Mouse (Mus musculus): ENCODE measurements around the gene Sh3glb1. TPM values are rescaled to one million over a fixed set of nuclear protein-coding genes. Genes with fewer than 3 reads are reported as not detected.

Sh3glb1 gene
- polyA plus RNA-seq, 1 experiment from 2014 or later, result 117 TPM

DNA sequence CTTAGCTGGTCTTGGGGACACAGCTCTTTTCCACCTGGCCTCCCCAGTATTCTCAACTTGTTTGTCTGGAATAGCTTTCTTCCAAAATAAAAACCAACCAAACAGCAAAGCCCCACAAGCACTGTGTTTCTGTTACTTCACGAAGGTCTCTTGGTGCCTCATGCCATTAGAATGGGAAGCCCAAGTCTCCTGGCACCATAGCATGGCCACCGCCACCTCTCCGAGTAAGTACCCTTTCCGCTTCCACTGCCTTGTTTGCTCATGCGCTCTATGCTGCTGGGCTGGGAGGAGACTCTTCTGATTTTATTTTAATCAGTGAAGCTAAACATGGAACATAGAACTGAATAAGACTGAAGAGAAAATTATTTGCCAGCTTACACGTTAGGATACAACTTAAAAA is 2.3 kb downstream of the Sh3glb1 start:
- Histone ChIP-seq H3K27me3 (ENCODE audit: control insufficient read depth, insufficient read depth, low read depth, low read length) (no peaks in the 10 kb centered on the region), H3K4me1 (ENCODE audit: control insufficient read depth, insufficient read depth, low read length) (peaks cover 36% of the 10 kb centered on the region), H3K4me3 (ENCODE audit: low read depth, low read length) (no peak overlapping the region; the same call in 1 of the 2 replicates), H3K9me3 (replicated peaks; ENCODE audit: control insufficient read depth, low read length, poor library complexity, severe bottlenecking) (no peaks in the 10 kb centered on the region), H3K27ac (ENCODE audit: low read length) (no peak overlapping the region), H3K36me3 (ENCODE audit: control insufficient read depth, insufficient read depth, low read length) (no peaks in the 10 kb centered on the region), H3K4me2 (ENCODE audit: low read length) (peak overlapping the region; percentile 30), H3K9ac (ENCODE audit: low read depth, low read length) (0 out of 2 replicates have a peak overlapping the region, but pooled peaks have one; percentile 31)
- ATAC-seq, result no peak
- 82% methylated on average over 6 of the region's 6 CpGs for WGBS

DNA sequence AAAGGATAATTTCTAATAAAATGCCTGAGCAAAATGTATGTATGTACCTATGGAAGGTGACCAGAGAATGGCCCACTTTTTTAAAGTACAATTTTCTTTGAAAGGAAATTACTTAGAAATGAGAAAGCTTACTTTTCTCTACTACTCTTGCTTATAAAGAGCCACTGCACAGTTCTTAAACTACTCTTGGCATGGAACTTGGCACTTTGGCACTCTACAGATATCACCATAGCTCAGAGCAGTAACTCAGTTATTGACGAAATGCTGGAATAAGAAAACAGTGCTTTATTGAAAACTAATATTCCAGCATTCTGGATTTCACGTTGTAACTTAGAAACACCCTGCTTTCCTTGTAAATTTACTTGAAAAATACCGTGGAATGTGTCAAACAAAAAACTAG is 3.0 kb downstream of the Sh3glb1 start:
- ATAC-seq, result no peak
- WGBS, result 94% methylated on average over 3 of the region's 3 CpGs
- Histone ChIP-seq H3K4me2 (ENCODE audit: low read length) (no peak overlapping the region), H3K4me3 (ENCODE audit: low read depth, low read length) (no peak overlapping the region), H3K27ac (ENCODE audit: low read length) (no peak overlapping the region), H3K27me3 (ENCODE audit: control insufficient read depth, insufficient read depth, low read depth, low read length) (no peaks in the 10 kb centered on the region), H3K9ac (ENCODE audit: low read depth, low read length) (no peak overlapping the region), H3K4me1 (ENCODE audit: control insufficient read depth, insufficient read depth, low read length) (peaks cover 36% of the 10 kb centered on the region), H3K36me3 (ENCODE audit: control insufficient read depth, insufficient read depth, low read length) (no peaks in the 10 kb centered on the region; the same call in 1 of the 2 replicates), H3K9me3 (replicated peaks; ENCODE audit: control insufficient read depth, low read length, poor library complexity, severe bottlenecking) (no peaks in the 10 kb centered on the region)

DNA sequence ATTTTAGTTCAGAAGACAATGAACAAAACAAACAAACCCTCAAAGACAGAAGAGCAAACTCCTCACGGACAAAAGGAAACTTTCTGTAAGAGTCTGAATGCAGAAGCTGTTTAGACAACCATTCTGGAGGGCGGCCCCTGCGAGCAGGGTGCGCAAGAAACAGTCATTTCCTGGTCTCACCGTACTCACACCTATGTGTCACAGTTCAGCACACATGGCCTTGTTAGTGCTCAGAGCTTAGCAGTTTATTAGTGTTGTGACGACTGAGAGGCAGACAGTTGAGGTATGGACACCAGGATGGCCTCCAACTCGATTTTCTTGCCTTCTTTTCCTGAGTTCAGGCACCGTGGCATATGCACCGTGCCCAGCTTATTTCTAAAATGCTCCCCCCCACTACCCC is 4.2 kb downstream of the Sh3glb1 start:
- peaks cover 5% of the 10 kb centered on the region for H3K36me3 ChIP-seq (ENCODE audit: control insufficient read depth, insufficient read depth, low read length)
- 69% methylated on average over 9 of the region's 9 CpGs for WGBS
- no peaks in the 10 kb centered on the region for H3K27me3 ChIP-seq (ENCODE audit: control insufficient read depth, insufficient read depth, low read depth, low read length)
- ATAC-seq, result no peak
- no peaks in the 10 kb centered on the region for H3K9me3 ChIP-seq (replicated peaks; ENCODE audit: control insufficient read depth, low read length, poor library complexity, severe bottlenecking)
- H3K4me2 ChIP-seq (ENCODE audit: low read length), result no peak overlapping the region
- H3K4me3 ChIP-seq (ENCODE audit: low read depth, low read length), result no peak overlapping the region
- H3K9ac ChIP-seq (ENCODE audit: low read depth, low read length), result no peak overlapping the region
- H3K27ac ChIP-seq (ENCODE audit: low read length), result no peak overlapping the region
- peaks cover 32% of the 10 kb centered on the region for H3K4me1 ChIP-seq (ENCODE audit: control insufficient read depth, insufficient read depth, low read length)

DNA sequence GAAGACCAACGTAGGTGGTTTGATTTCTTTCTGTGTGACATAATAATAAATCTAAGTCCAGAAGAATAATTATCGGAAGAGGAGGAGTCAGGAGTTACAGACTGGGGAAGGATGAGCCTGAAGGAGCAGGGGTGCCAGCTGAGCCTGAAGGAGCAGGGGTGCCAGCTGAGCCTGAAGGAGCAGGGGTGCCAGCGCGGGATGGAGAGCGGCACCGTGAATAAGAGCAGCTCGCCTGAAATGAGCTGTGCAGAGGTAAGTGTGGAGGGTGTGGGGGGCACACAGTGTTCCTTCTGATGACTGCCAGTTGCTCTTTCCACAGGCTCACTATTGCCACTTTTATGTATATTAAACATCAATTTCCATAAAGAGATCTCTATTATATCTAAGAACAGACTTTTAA is 5.1 kb downstream of the Sh3glb1 start:
- Histone ChIP-seq H3K4me2 (ENCODE audit: low read length) (no peak overlapping the region), H3K27me3 (ENCODE audit: control insufficient read depth, insufficient read depth, low read depth, low read length) (no peaks in the 10 kb centered on the region), H3K9me3 (replicated peaks; ENCODE audit: control insufficient read depth, low read length, poor library complexity, severe bottlenecking) (no peaks in the 10 kb centered on the region), H3K4me3 (ENCODE audit: low read depth, low read length) (no peak overlapping the region), H3K4me1 (ENCODE audit: control insufficient read depth, insufficient read depth, low read length) (peaks cover 28% of the 10 kb centered on the region), H3K27ac (ENCODE audit: low read length) (no peak overlapping the region), H3K36me3 (ENCODE audit: control insufficient read depth, insufficient read depth, low read length) (peaks cover 5% of the 10 kb centered on the region), H3K9ac (ENCODE audit: low read depth, low read length) (no peak overlapping the region)
- ATAC-seq, result no peak
- 77% methylated on average over 7 of the region's 7 CpGs for whole genome bisulfite sequencing

DNA sequence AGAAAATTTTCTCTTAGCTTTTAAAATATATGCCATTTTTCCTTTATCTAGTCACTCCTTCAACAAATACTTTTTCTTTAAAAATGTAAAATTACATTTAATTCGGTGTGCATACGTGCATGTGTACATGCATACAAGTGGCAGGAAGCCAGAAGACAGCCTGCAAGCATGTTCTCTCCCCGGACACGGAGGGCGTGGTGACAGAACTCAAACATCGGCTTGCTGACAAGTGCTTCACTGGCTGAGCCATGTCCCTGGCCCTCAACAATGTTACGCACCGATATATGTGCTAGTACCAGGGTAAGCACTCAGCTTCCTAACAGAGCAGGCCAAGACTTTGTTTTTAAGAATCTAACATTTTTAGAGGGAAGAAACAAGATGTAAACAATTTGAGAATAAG is 5.5 kb downstream of the Sh3glb1 start:
- no peak overlapping the region for H3K4me3 ChIP-seq (ENCODE audit: low read depth, low read length)
- ATAC-seq, result no peak
- H3K27ac ChIP-seq (ENCODE audit: low read length), result no peak overlapping the region
- WGBS, result 85% methylated on average over 8 of the region's 8 CpGs
- H3K4me1 ChIP-seq (ENCODE audit: control insufficient read depth, insufficient read depth, low read length), result peaks cover 28% of the 10 kb centered on the region
- no peaks in the 10 kb centered on the region for H3K9me3 ChIP-seq (replicated peaks; ENCODE audit: control insufficient read depth, low read length, poor library complexity, severe bottlenecking)
- H3K27me3 ChIP-seq (ENCODE audit: control insufficient read depth, insufficient read depth, low read depth, low read length), result no peaks in the 10 kb centered on the region
- peaks cover 5% of the 10 kb centered on the region for H3K36me3 ChIP-seq (ENCODE audit: control insufficient read depth, insufficient read depth, low read length)
- H3K9ac ChIP-seq (ENCODE audit: low read depth, low read length), result no peak overlapping the region
- no peak overlapping the region for H3K4me2 ChIP-seq (ENCODE audit: low read length)

DNA sequence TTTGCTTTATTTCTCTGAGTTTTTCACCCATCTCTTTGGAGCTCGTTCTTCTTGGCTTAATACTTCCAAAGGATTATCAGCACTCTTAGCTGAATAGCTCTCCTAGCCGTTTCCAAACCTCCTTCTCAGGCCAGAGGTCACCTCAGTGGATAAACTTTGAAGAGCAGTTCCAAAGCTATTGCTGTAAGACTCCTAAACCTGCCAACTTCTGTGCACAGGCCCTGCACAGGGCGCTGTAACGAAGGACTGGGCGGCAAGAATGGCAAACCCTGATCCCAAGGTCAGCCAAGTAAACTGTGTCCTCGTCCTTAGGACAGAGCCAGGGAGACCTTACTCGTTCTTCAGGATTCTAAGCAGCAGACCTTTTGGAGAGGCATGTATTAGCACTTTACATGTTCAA is 6.0 kb downstream of the Sh3glb1 start:
- Histone ChIP-seq H3K4me2 (ENCODE audit: low read length) (no peak overlapping the region), H3K9me3 (replicated peaks; ENCODE audit: control insufficient read depth, low read length, poor library complexity, severe bottlenecking) (no peaks in the 10 kb centered on the region), H3K27me3 (ENCODE audit: control insufficient read depth, insufficient read depth, low read depth, low read length) (no peaks in the 10 kb centered on the region), H3K9ac (ENCODE audit: low read depth, low read length) (no peak overlapping the region), H3K4me1 (ENCODE audit: control insufficient read depth, insufficient read depth, low read length) (peaks cover 28% of the 10 kb centered on the region), H3K4me3 (ENCODE audit: low read depth, low read length) (no peak overlapping the region), H3K27ac (ENCODE audit: low read length) (no peak overlapping the region), H3K36me3 (ENCODE audit: control insufficient read depth, insufficient read depth, low read length) (peaks cover 7% of the 10 kb centered on the region)
- ATAC-seq, result no peak
- WGBS, result 51% methylated on average over 7 of the region's 7 CpGs

DNA sequence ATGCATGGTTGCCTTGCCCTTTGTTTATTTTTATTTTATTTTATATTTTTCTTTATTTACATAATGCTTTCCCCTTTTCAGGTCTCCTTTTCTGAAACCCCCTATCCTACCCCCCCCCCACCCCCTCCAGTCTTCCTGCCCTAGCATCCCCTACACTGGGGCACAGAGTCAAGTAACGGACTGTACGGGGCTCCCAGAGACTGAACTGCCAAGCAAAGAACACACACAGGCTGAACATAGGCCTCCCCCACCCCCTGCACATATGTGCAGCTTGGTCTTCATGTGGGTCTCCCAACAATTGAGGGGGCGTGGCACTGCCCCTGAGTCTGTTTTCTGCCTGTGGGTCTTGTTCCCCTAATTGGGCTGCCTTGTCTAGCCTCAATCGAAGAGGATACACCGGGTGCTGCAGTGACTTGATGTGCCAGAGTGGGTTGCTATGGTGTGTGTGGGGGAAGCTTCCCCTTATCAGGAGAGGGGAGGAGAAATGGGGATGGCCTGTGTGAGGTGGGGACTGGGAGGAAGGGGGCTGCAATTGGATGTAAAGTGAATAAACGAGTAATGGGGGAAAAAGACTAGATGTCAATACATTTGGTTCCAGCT is 8.4 kb downstream of the Sh3glb1 start:
- Histone ChIP-seq H3K4me1 (ENCODE audit: control insufficient read depth, insufficient read depth, low read length) (peaks cover 11% of the 10 kb centered on the region), H3K9me3 (replicated peaks; ENCODE audit: control insufficient read depth, low read length, poor library complexity, severe bottlenecking) (no peaks in the 10 kb centered on the region), H3K36me3 (ENCODE audit: control insufficient read depth, insufficient read depth, low read length) (peaks cover 12% of the 10 kb centered on the region), H3K4me2 (ENCODE audit: low read length) (no peak overlapping the region), H3K9ac (ENCODE audit: low read depth, low read length) (no peak overlapping the region), H3K27ac (ENCODE audit: low read length) (no peak overlapping the region), H3K4me3 (ENCODE audit: low read depth, low read length) (no peak overlapping the region), H3K27me3 (ENCODE audit: control insufficient read depth, insufficient read depth, low read depth, low read length) (no peaks in the 10 kb centered on the region)
- WGBS, result 79% methylated on average over 6 of the region's 6 CpGs
- no peak for ATAC-seq

DNA sequence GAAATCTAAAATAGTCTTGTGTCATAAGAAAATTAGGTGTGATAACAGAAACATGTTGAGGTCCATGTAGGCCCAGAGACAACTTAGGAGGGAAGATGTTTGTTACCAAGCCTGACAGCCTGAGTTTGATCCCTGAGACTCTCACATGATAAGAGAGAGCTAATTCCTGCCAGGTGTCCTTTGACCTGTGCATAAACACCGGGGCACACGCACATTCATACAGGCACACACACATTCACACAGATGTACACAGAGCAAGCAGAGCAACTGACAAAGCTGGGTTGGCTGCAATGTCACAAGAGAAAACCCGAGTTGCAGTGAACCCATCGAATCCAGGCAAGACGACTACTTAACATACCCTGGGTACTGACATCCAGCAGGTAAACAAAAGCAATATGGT is 11.5 kb downstream of the Sh3glb1 start:
- H3K4me2 ChIP-seq (ENCODE audit: low read length), result no peak overlapping the region
- WGBS, result 90% methylated on average over 5 of the region's 5 CpGs
- peaks cover 15% of the 10 kb centered on the region for H3K36me3 ChIP-seq (ENCODE audit: control insufficient read depth, insufficient read depth, low read length)
- H3K4me3 ChIP-seq (ENCODE audit: low read depth, low read length), result no peak overlapping the region
- H3K4me1 ChIP-seq (ENCODE audit: control insufficient read depth, insufficient read depth, low read length), result no peaks in the 10 kb centered on the region
- H3K9ac ChIP-seq (ENCODE audit: low read depth, low read length), result no peak overlapping the region
- H3K27ac ChIP-seq (ENCODE audit: low read length), result no peak overlapping the region
- H3K9me3 ChIP-seq (replicated peaks; ENCODE audit: control insufficient read depth, low read length, poor library complexity, severe bottlenecking), result no peaks in the 10 kb centered on the region
- H3K27me3 ChIP-seq (ENCODE audit: control insufficient read depth, insufficient read depth, low read depth, low read length), result no peaks in the 10 kb centered on the region
- no peak for ATAC-seq

DNA sequence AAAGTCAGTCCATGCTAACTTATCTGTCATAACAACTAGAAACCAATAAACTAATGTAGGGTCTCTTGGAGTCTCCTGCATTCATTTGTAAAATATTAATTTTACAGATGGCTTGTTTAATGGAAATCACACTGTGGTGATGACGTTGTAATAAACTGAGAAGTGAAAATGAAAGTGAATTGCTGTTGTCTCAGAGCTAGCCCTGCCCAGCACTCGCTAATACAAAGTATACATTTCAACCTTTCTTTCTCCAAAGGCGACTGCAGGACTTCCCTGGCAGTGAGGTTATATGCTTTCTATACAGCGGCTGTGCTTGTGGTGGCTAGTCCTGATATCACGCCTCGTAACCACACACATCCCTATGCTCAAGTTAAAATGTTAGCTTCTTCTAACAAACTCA is 16.2 kb downstream of the Sh3glb1 start:
- Histone ChIP-seq H3K27me3 (ENCODE audit: control insufficient read depth, insufficient read depth, low read depth, low read length) (no peaks in the 10 kb centered on the region), H3K4me1 (ENCODE audit: control insufficient read depth, insufficient read depth, low read length) (no peaks in the 10 kb centered on the region), H3K27ac (ENCODE audit: low read length) (no peak overlapping the region), H3K9me3 (replicated peaks; ENCODE audit: control insufficient read depth, low read length, poor library complexity, severe bottlenecking) (no peaks in the 10 kb centered on the region), H3K36me3 (ENCODE audit: control insufficient read depth, insufficient read depth, low read length) (peaks cover 16% of the 10 kb centered on the region), H3K9ac (ENCODE audit: low read depth, low read length) (no peak overlapping the region), H3K4me3 (ENCODE audit: low read depth, low read length) (no peak overlapping the region), H3K4me2 (ENCODE audit: low read length) (no peak overlapping the region)
- no peak for ATAC-seq
- 88% methylated on average over 6 of the region's 6 CpGs for WGBS

Measured in midbrain, embryonic 16.5 days (tissue).